Mouse (Mus musculus) liver, embryonic 14.5 days (tissue): ENCODE results near the gene Sdccag8. TPM values are rescaled to one million over a fixed set of nuclear protein-coding genes. Genes with fewer than 3 reads are reported as not detected.

Source experiments
- ATAC-seq: fragments of 200-750 bp; cut with Nextera tagmentation; 2 replicates; pipeline ENCODE4 v1.8.0; 2017; ENCODE audit warnings: moderate number of reproducible peaks, mild to moderate bottlenecking, moderate library complexity; ENCODE audit not compliant: insufficient read depth
- DNase-seq, 3 experiments: peaks; one replicate each; pipeline ENCODE4 v3.0.0-alpha.2; 2012 to 2013; ENCODE audit warnings: low read depth in 3 of 3, low spot score in 3 of 3
- H3K27ac ChIP-seq: fragments of 300-500 bp; sonication (generic); 2 replicates; pipeline ENCODE4 v1.5.1; 2014; ENCODE audit warnings: moderate library complexity, mild to moderate bottlenecking, control low read depth, inconsistent platforms
- H3K27me3 ChIP-seq: fragments of 300-500 bp; sonication (generic); 2 replicates; pipeline ENCODE4 v1.6.1; 2014; ENCODE audit warnings: mild to moderate bottlenecking, low read length, moderate library complexity; ENCODE audit not compliant: control insufficient read depth, insufficient read depth
- H3K36me3 ChIP-seq: fragments of 300-500 bp; sonication (generic); replicated peaks from 2 replicates; pipeline ENCODE4 v1.6.1; 2014; ENCODE audit warnings: low read depth; ENCODE audit not compliant: control insufficient read depth, insufficient read depth
- H3K4me1 ChIP-seq, 2 experiments: fragments of 200-500 bp in 1 of 2; fragments of 300-500 bp in 1 of 2; sonication (generic) in 1 of 2; replicated peaks; 2 replicates each; pipeline ENCODE4 v1.6.1; 2012 to 2014; ENCODE audit warnings: antibody characterized with exemption in 1 of 2, inconsistent platforms in 1 of 2, low read length in 1 of 2; ENCODE audit not compliant: control insufficient read depth in 2 of 2, insufficient read depth in 2 of 2
- H3K4me2 ChIP-seq: fragments of 300-500 bp; sonication (generic); 2 replicates; pipeline ENCODE4 v1.6.1; 2014; ENCODE audit warnings: low read depth, mild to moderate bottlenecking, control low read depth, moderate library complexity
- H3K4me3 ChIP-seq, 2 experiments: fragments of 200-500 bp in 1 of 2; fragments of 300-500 bp in 1 of 2; sonication (generic) in 1 of 2; 2 replicates each; pipeline ENCODE4 v1.5.1; 2012 to 2014; ENCODE audit warnings: low read depth in 2 of 2, low read length in 2 of 2, mild to moderate bottlenecking in 2 of 2, control low read depth in 1 of 2, inconsistent platforms in 1 of 2, moderate library complexity in 1 of 2; ENCODE audit not compliant: insufficient read depth in 1 of 2
- H3K9ac ChIP-seq: fragments of 300-500 bp; sonication (generic); replicated peaks from 2 replicates; pipeline ENCODE4 v1.6.1; 2014; ENCODE audit warnings: mild to moderate bottlenecking, control low read depth, moderate library complexity
- H3K9me3 ChIP-seq: fragments of 300-500 bp; sonication (generic); 2 replicates; pipeline ENCODE4 v1.6.1; 2016; ENCODE audit warnings: low read length, mixed read lengths; ENCODE audit not compliant: control insufficient read depth
- CTCF ChIP-seq: IDR thresholded peaks from 2 replicates; pipeline ENCODE4 v1.5.1; 2016; ENCODE audit warnings: antibody characterized with exemption, low read depth, control low read depth
- EP300 ChIP-seq: IDR thresholded peaks from 2 replicates; pipeline ENCODE4 v1.6.1; 2016; ENCODE audit warnings: antibody characterized with exemption, low read depth
- WGBS: fragments of 180-500 bp; shearing (Covaris S2); extraction: QIAGEN DNeasy Blood & Tissue Kit; methylation state at CpG from one replicate; pipeline ENCODE4 v1.1.7; 2014; ENCODE audit not compliant: insufficient replicate concordance; 5-methylcytosine and 5-hydroxymethylcytosine counted together
- polyA plus RNA-seq, 2 experiments: library from polyadenylated mRNA; depleted of rRNA in 1 of 2; stranded (reverse) in 1 of 2; unstranded in 1 of 2; fragments of >200 nt; fragmentation: Nextera tagmentation in 1 of 2; extraction: Ambion mirVana in 1 of 2; gene quantifications; 2 replicates each; pipeline versions ENCODE4 v1.2.1 to v1.2.3; 2012 to 2014

Gene Sdccag8
- polyA plus RNA-seq (2012; rRNA removed) (1.2 and 2.7 TPM in 2 replicates), polyA plus RNA-seq (2014; fragmentation: Nextera tagmentation; extraction: Ambion mirVana) (4.4 and 5.1 TPM in 2 replicates)

DNA sequence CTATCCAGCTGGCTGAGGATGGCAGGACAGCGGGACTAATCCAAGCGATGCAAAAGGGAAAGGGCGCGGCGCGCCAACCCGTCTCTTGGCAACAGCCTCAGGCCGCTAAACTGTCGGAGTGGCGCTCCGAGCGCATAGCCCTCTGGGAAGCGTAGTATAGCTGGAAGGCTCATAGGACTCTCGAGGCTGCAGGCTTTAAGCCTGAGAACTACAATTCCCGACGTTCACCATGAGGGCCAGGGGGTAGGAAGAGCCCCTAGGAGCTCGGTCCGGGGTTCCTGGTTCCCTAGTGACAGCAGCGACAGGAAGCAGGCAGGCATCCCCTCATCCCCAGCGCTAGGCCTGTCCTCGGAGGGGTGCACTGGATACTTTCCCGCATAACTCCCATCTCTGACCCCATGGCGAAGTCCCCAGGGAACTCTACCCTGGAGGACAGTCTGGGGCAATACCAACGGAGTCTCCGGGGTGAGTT is at the start of gene Sdccag8:
TSS of gene Sdccag8 (plus strand) at position 70 of the 472 bp plus-strand sequence.
- H3K4me3 ChIP-seq, result peak within 1 kb of the TSS; percentile 80 to 91
- ATAC-seq (peak; percentile 90), DNase-seq (peak; percentile 90 to 95 (median 92))
- H3K9me3 ChIP-seq, result no peaks in the 10 kb centered on the region
- no peaks in the 10 kb centered on the region for H3K27me3 ChIP-seq
- H3K4me2 ChIP-seq, result peak within 1 kb of the TSS; percentile 84
- peak within 1 kb of the TSS; percentile 97 for H3K27ac ChIP-seq
- H3K9ac ChIP-seq, result peak within 1 kb of the TSS; percentile 90
- peaks cover 14 to 22% of the 10 kb centered on the region in 2 experiments for H3K4me1 ChIP-seq
- H3K36me3 ChIP-seq, result no peaks in the 10 kb centered on the region
- under 1% methylated on average over 25 of the region's 25 CpGs for WGBS
- TF ChIP-seq CTCF (peak; percentile 22; the same call in 1 of the 2 replicates), EP300 (no peak)

DNA sequence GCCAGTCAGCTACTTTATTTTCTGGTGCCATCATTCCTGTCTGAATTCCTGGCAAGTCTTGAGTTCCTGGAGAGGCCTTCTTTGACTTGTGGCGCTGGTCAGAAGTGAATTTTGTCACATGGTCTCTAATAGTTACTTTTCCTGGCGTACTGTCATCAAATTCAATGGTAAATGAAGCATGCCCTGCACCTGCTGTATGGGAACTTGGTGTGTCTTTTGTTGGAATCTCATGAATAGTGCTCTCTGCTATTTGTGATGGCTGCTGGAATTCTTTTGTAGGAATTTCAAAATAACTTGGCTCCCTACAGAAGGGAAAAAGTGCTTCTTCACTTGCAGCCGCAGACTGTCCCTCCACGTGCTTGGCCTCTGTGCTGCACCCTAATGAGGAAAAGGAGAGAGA is 39.9 kb upstream of the Sdccag8 start:
- DNase-seq (no peak), ATAC-seq (no peak)
- H3K4me3 ChIP-seq, result no peak overlapping the region
- no peak overlapping the region for H3K27ac ChIP-seq
- no peak overlapping the region for H3K9ac ChIP-seq
- TF ChIP-seq EP300 (no peak), CTCF (no peak)
- H3K9me3 ChIP-seq, result no peaks in the 10 kb centered on the region
- no peak overlapping the region for H3K4me2 ChIP-seq
- no peaks in the 10 kb centered on the region for H3K27me3 ChIP-seq
- H3K36me3 ChIP-seq, result peaks cover 3% of the 10 kb centered on the region; the same call in 1 of the 2 replicates
- H3K4me1 ChIP-seq, result no peaks in the 10 kb centered on the region
- WGBS, result 78% methylated on average over 4 of the region's 4 CpGs

DNA sequence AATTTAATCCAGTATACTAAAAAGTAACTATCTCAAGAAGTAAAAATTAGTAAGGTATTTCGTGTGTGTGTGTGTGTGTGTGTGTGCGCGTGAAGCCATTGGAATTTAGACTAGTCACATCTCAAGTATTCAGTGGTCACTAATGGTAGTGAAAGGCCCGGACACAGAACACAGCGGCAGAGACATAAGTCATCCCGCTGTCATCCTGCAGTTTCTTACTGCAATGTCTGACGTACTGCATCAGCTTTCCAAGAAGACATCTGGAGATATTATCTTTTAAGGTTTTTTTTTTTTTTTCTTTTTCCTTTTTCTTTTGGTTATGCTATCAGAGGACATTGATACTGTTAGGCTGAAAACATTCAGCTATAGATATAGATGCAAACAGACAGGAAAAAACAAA is 25.1 kb upstream of the Sdccag8 start:
- no peak overlapping the region for H3K4me2 ChIP-seq
- ATAC-seq (no peak), DNase-seq (no peak)
- no peaks in the 10 kb centered on the region for H3K4me1 ChIP-seq
- no peaks in the 10 kb centered on the region for H3K9me3 ChIP-seq
- no peak for TF ChIP-seq EP300
- TF ChIP-seq CTCF, result no peak
- WGBS, result 86% methylated on average over 7 of the region's 7 CpGs
- no peak overlapping the region for H3K4me3 ChIP-seq
- no peaks in the 10 kb centered on the region for H3K36me3 ChIP-seq
- no peak overlapping the region for H3K9ac ChIP-seq
- H3K27ac ChIP-seq, result no peak overlapping the region
- no peaks in the 10 kb centered on the region for H3K27me3 ChIP-seq

DNA sequence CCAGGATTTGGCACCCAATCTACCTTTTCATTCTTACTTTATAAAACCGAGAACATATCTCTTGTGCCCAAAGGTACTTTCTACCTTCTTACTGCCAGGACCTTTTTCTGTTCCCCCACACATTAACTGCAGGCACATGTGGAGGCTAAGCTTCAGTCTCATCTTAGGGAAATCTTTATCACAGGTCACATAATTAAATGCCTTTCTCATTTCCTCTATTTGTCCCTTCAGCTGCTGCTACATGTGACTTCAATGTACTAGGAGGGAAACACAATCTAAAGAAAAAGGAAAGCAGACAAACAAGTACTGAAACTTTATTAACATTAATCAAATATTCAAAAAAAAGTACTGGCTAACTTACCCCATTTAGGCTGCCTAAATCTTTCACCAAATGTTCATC is 22.3 kb upstream of the Sdccag8 start:
- no peak for ATAC-seq
- DNase-seq, result no peak
- no peak for TF ChIP-seq CTCF
- no peak for TF ChIP-seq EP300
- Histone ChIP-seq H3K9me3 (no peaks in the 10 kb centered on the region), H3K27ac (no peak overlapping the region), H3K36me3 (no peaks in the 10 kb centered on the region), H3K4me2 (no peak overlapping the region), H3K27me3 (no peaks in the 10 kb centered on the region), H3K4me1 (no peaks in the 10 kb centered on the region), H3K4me3 (no peak overlapping the region), H3K9ac (no peak overlapping the region)
- WGBS, result 73% methylated on average over 1 of the region's 1 CpGs

DNA sequence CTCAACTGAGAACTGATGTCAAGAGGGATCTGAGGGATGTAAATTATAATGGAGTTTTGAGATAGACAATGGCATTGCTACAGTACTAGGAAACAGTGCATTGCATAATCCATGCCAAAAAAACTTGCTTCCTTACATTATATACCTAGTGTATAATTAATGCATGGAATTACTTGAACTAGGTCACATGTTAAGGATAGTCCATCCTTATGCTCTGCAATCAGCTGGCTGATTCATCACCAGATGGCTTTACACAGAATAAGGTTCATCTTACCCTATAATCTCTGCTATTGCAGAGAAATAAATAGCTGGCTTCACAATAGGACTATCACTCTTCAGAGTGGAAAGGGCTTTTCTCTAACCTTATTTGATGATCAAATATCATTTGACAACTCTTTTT is 15.8 kb upstream of the Sdccag8 start:
- no peaks in the 10 kb centered on the region for H3K4me1 ChIP-seq
- H3K4me2 ChIP-seq, result no peak overlapping the region
- TF ChIP-seq EP300, result no peak
- TF ChIP-seq CTCF, result no peak
- DNase-seq (no peak), ATAC-seq (no peak)
- no peak overlapping the region for H3K4me3 ChIP-seq
- H3K9me3 ChIP-seq, result no peaks in the 10 kb centered on the region
- no peak overlapping the region for H3K9ac ChIP-seq
- no peaks in the 10 kb centered on the region for H3K36me3 ChIP-seq
- no peak overlapping the region for H3K27ac ChIP-seq
- H3K27me3 ChIP-seq, result no peaks in the 10 kb centered on the region
